Mouse (Mus musculus) gastrocnemius, adult 18-20 months (tissue): ENCODE results near the gene Dus1l. TPM values are rescaled to one million over a fixed set of nuclear protein-coding genes. Genes with fewer than 3 reads are reported as not detected.
"Not testable (repeated sequence)": the region's sequence is repeated elsewhere in the genome, so short reads cannot be mapped to it uniquely, and the experiment has no call there.

Source experiments
- DNase-seq: peaks from one replicate; pipeline ENCODE4 v3.0.0; 2021; ENCODE audit warnings: low spot score
- total RNA-seq, 2 experiments: library from RNA; stranded (reverse); gene quantifications; 2 replicates each; pipeline ENCODE4 v1.2.3; 2021

The Dus1l gene
- total RNA-seq, 2 experiments from 2014 or later: 27.6 to 28.6 TPM

- DNase-seq: no peak
Observed at GRCm38 (mm10) chr11:120819556-120819955, 23.4 kb upstream of the Dus1l start.

GRCm38 (mm10) chr11:120818251-120818650 is 22.0 kb upstream of the Dus1l start:
- DNase-seq: no peak

GRCm38 (mm10) chr11:120817358-120817757 is 21.2 kb upstream of the Dus1l start:
- no peak for DNase-seq

GRCm38 (mm10) chr11:120812068-120812467 is 15.9 kb upstream of the Dus1l start:
- no peak for DNase-seq

GRCm38 (mm10) chr11:120808010-120808409 is 11.8 kb upstream of the Dus1l start:
- no peak for DNase-seq

GRCm38 (mm10) chr11:120805375-120806298 is 9.4 kb upstream of the Dus1l start:
- no peak for DNase-seq

- DNase-seq: no peak
Observed at GRCm38 (mm10) chr11:120804769-120805168, 8.6 kb upstream of the Dus1l start.

GRCm38 (mm10) chr11:120804274-120804673 is 8.1 kb upstream of the Dus1l start:
- no peak for DNase-seq

- peak; percentile 92 for DNase-seq
Observed at GRCm38 (mm10) chr11:120800061-120800904, 4.1 kb upstream of the Dus1l start.

- DNase-seq: no peak
Observed at GRCm38 (mm10) chr11:120799316-120799890, 3.2 kb upstream of the Dus1l start.

GRCm38 (mm10) chr11:120798244-120798643 is 2.0 kb upstream of the Dus1l start:
- DNase-seq: no peak

- no peak for DNase-seq
Observed at GRCm38 (mm10) chr11:120796614-120796946, 377 bp upstream of the Dus1l start.

GRCm38 (mm10) chr11:120792652-120793051 is 3.6 kb downstream of the Dus1l start:
- DNase-seq: no peak

GRCm38 (mm10) chr11:120789810-120790209 is 6.4 kb downstream of the Dus1l start:
- no peak for DNase-seq

- no peak for DNase-seq
Observed at GRCm38 (mm10) chr11:120789355-120789754, 6.8 kb downstream of the Dus1l start.

- not testable (repeated sequence) for DNase-seq
Observed at GRCm38 (mm10) chr11:120788460-120788859, 7.7 kb downstream of the Dus1l start.

- DNase-seq: no peak
Observed at GRCm38 (mm10) chr11:120785145-120785544, 11.1 kb downstream of the Dus1l start.

GRCm38 (mm10) chr11:120784064-120784791 is 12.0 kb downstream of the Dus1l start, which contains the start of the genes Rfng and Gps1:
Gene Rfng, minus strand, starts transcription at chr11:120784207.
Gene Gps1, plus strand, starts transcription at chr11:120784272.
- peak; percentile 84 for DNase-seq

- DNase-seq: no peak
Observed at GRCm38 (mm10) chr11:120783426-120784063, 12.7 kb downstream of the Dus1l start.

- not testable (repeated sequence) for DNase-seq
Observed at GRCm38 (mm10) chr11:120781361-120781760, 14.8 kb downstream of the Dus1l start.

- no peak for DNase-seq
Observed at GRCm38 (mm10) chr11:120779876-120780275, 16.3 kb downstream of the Dus1l start.
